Mouse (Mus musculus) liver, postnatal 0 days (tissue): ENCODE results near the gene Pxn. TPM values are rescaled to one million over a fixed set of nuclear protein-coding genes. Genes with fewer than 3 reads are reported as not detected.

Source experiments
- ATAC-seq: fragments of 200-750 bp; cut with Nextera tagmentation; 2 replicates; pipeline ENCODE4 v1.8.0; 2017; ENCODE audit warnings: mild to moderate bottlenecking, moderate library complexity
- DNase-seq: peaks from one replicate; pipeline ENCODE4 v3.0.0-alpha.2; 2016
- H3K27ac ChIP-seq: fragments of 300-500 bp; sonication (generic); 2 replicates; pipeline ENCODE4 v1.5.1; 2014; ENCODE audit warnings: antibody characterized with exemption, moderate library complexity, mild to moderate bottlenecking, low read depth
- H3K27me3 ChIP-seq: fragments of 300-500 bp; sonication (generic); 2 replicates; pipeline ENCODE4 v1.6.1; 2014; ENCODE audit warnings: low read length, control low read depth, mixed read lengths; ENCODE audit not compliant: insufficient read depth
- H3K36me3 ChIP-seq: fragments of 300-500 bp; sonication (generic); replicated peaks from 2 replicates; pipeline ENCODE4 v1.6.1; 2014; ENCODE audit warnings: mild to moderate bottlenecking, control low read depth, low read length, moderate library complexity, mixed read lengths; ENCODE audit not compliant: insufficient read depth
- H3K4me1 ChIP-seq: fragments of 300-500 bp; sonication (generic); 2 replicates; pipeline ENCODE4 v1.6.1; 2014; ENCODE audit warnings: antibody characterized with exemption, mild to moderate bottlenecking, control low read depth; ENCODE audit not compliant: insufficient read depth
- H3K4me2 ChIP-seq: fragments of 300-500 bp; sonication (generic); 2 replicates; pipeline ENCODE4 v1.6.1; 2014; ENCODE audit warnings: low read depth, mild to moderate bottlenecking, low read length, moderate library complexity, mixed read lengths
- H3K4me3 ChIP-seq: fragments of 300-500 bp; sonication (generic); 2 replicates; pipeline ENCODE4 v1.5.1; 2014; ENCODE audit warnings: low read depth, low read length
- H3K9ac ChIP-seq: fragments of 300-500 bp; sonication (generic); replicated peaks from 2 replicates; pipeline ENCODE4 v1.6.1; 2014; ENCODE audit warnings: mild to moderate bottlenecking, moderate library complexity
- H3K9me3 ChIP-seq: fragments of 300-500 bp; sonication (generic); 2 replicates; pipeline ENCODE4 v1.6.1; 2016; ENCODE audit warnings: mild to moderate bottlenecking, control low read depth, low read length, mixed read lengths
- CTCF ChIP-seq: sonication (generic); IDR thresholded peaks from 2 replicates; pipeline ENCODE4 v1.5.1; 2016; ENCODE audit warnings: antibody characterized with exemption, low read depth
- EP300 ChIP-seq: IDR thresholded peaks from 2 replicates; pipeline ENCODE4 v1.6.1; 2016; ENCODE audit warnings: antibody characterized with exemption, low read depth, mild to moderate bottlenecking
- WGBS: fragments of 180-500 bp; shearing (Covaris S2); extraction: QIAGEN DNeasy Blood & Tissue Kit; methylation state at CpG from one replicate; pipeline ENCODE4 v1.1.7; 2014; ENCODE audit not compliant: insufficient replicate concordance; 5-methylcytosine and 5-hydroxymethylcytosine counted together
- polyA plus RNA-seq: library from polyadenylated mRNA; unstranded; fragments of >200 nt; fragmentation: Nextera tagmentation; extraction: Ambion mirVana; gene quantifications from 2 replicates; pipeline ENCODE4 v1.2.1, GENCODE M21; 2015

Pxn gene
- polyA plus RNA-seq, 1 experiment from 2014 or later, result 14.9 TPM

GRCm38 (mm10) chr5:115479561-115479960 lies 26.9 kb upstream of the Pxn start:
- H3K4me3 ChIP-seq, result no peak overlapping the region
- H3K4me1 ChIP-seq, result peaks cover 8% of the 10 kb centered on the region
- DNase-seq, result no peak
- H3K9ac ChIP-seq, result no peak overlapping the region
- TF ChIP-seq CTCF (no peak), EP300 (no peak)
- H3K9me3 ChIP-seq, result no peaks in the 10 kb centered on the region
- no peak overlapping the region for H3K4me2 ChIP-seq
- no peak for ATAC-seq
- H3K27me3 ChIP-seq, result no peaks in the 10 kb centered on the region
- no peak overlapping the region for H3K27ac ChIP-seq
- WGBS, result 74% methylated on average over 15 of the region's 15 CpGs
- H3K36me3 ChIP-seq, result no peaks in the 10 kb centered on the region; the same call in 1 of the 2 replicates

GRCm38 (mm10) chr5:115480101-115480500 lies 26.4 kb upstream of the Pxn start:
- WGBS, result 33% methylated on average over 27 of the region's 27 CpGs
- DNase-seq (peak; percentile 49), ATAC-seq (0 out of 2 replicates have a peak, but pooled peaks have one; percentile 2)
- H3K4me2 ChIP-seq, result peak overlapping the region; percentile 64
- H3K27me3 ChIP-seq, result no peaks in the 10 kb centered on the region
- no peak overlapping the region for H3K27ac ChIP-seq
- no peaks in the 10 kb centered on the region; the same call in 1 of the 2 replicates for H3K36me3 ChIP-seq
- no peak for TF ChIP-seq CTCF
- no peak for TF ChIP-seq EP300
- H3K9ac ChIP-seq, result peak overlapping the region; percentile 30; the same call in 1 of the 2 replicates
- H3K4me3 ChIP-seq, result peak overlapping the region; percentile 31
- no peaks in the 10 kb centered on the region for H3K9me3 ChIP-seq
- peaks cover 14% of the 10 kb centered on the region for H3K4me1 ChIP-seq

GRCm38 (mm10) chr5:115482390-115483265 lies 23.8 kb upstream of the Pxn start:
- no peak overlapping the region for H3K9ac ChIP-seq
- no peak overlapping the region for H3K4me2 ChIP-seq
- H3K27ac ChIP-seq, result no peak overlapping the region
- H3K27me3 ChIP-seq, result no peaks in the 10 kb centered on the region
- ATAC-seq (no peak), DNase-seq (no peak)
- WGBS, result 77% methylated on average over 38 of the region's 38 CpGs
- H3K9me3 ChIP-seq, result no peaks in the 10 kb centered on the region
- TF ChIP-seq EP300, result no peak
- TF ChIP-seq CTCF, result no peak
- no peaks in the 10 kb centered on the region; the same call in 1 of the 2 replicates for H3K36me3 ChIP-seq
- H3K4me1 ChIP-seq, result peaks cover 7% of the 10 kb centered on the region
- H3K4me3 ChIP-seq, result no peak overlapping the region

- no peak overlapping the region for H3K4me3 ChIP-seq
- ATAC-seq (no peak), DNase-seq (no peak)
- no peak overlapping the region for H3K27ac ChIP-seq
- peaks cover 8% of the 10 kb centered on the region for H3K4me1 ChIP-seq
- H3K9ac ChIP-seq, result no peak overlapping the region
- no peaks in the 10 kb centered on the region for H3K27me3 ChIP-seq
- WGBS, result 63% methylated on average over 6 of the region's 6 CpGs
- H3K9me3 ChIP-seq, result no peaks in the 10 kb centered on the region
- no peaks in the 10 kb centered on the region for H3K36me3 ChIP-seq
- TF ChIP-seq CTCF, result peak; percentile 27
- no peak for TF ChIP-seq EP300
- no peak overlapping the region for H3K4me2 ChIP-seq
These were observed 23.1 kb upstream of the Pxn start for GRCm38 (mm10) chr5:115483385-115483784.

- H3K4me2 ChIP-seq, result peak within 1 kb of the TSS; percentile 64
- no peaks in the 10 kb centered on the region for H3K27me3 ChIP-seq
- H3K4me1 ChIP-seq, result peaks cover 13% of the 10 kb centered on the region
- 6% methylated on average over 30 of the region's 30 CpGs for WGBS
- H3K4me3 ChIP-seq, result peak within 1 kb of the TSS; percentile 28
- no peaks in the 10 kb centered on the region for H3K9me3 ChIP-seq
- H3K27ac ChIP-seq, result peak within 1 kb of the TSS; percentile 23
- no peaks in the 10 kb centered on the region for H3K36me3 ChIP-seq
- H3K9ac ChIP-seq, result peak within 1 kb of the TSS; percentile 35
- DNase-seq (peak; percentile 83), ATAC-seq (peak; percentile 86)
- no peak for TF ChIP-seq CTCF
- TF ChIP-seq EP300, result no peak
These were observed 22.2 kb upstream of the Pxn start, which contains the start of gene Sirt4 for GRCm38 (mm10) chr5:115483947-115484920. Sirt4 (minus strand) TSS chr5:115484725.

GRCm38 (mm10) chr5:115484996-115485395 lies 21.5 kb upstream of the Pxn start:
- TF ChIP-seq CTCF (no peak), EP300 (no peak)
- no peaks in the 10 kb centered on the region for H3K36me3 ChIP-seq
- DNase-seq (no peak), ATAC-seq (no peak)
- peak overlapping the region; percentile 23; the same call in 1 of the 2 replicates for H3K27ac ChIP-seq
- H3K4me2 ChIP-seq, result peak overlapping the region; percentile 64
- WGBS, result 58% methylated on average over 5 of the region's 5 CpGs
- no peaks in the 10 kb centered on the region for H3K27me3 ChIP-seq
- peak overlapping the region; percentile 35 for H3K9ac ChIP-seq
- H3K9me3 ChIP-seq, result no peaks in the 10 kb centered on the region
- peaks cover 13% of the 10 kb centered on the region for H3K4me1 ChIP-seq
- H3K4me3 ChIP-seq, result peak overlapping the region; percentile 28
